Mouse (Mus musculus) kidney, embryonic 16.5 days (tissue): ENCODE data around the gene Slc6a19. TPM values are rescaled to one million over a fixed set of nuclear protein-coding genes. Genes with fewer than 3 reads are reported as not detected.

ENCODE experiments used
- ATAC-seq: fragments of 200-750 bp; cut with Nextera tagmentation; 2 replicates; pipeline ENCODE4 v1.8.0; 2017; ENCODE audit warnings: moderate TSS enrichment; ENCODE audit not compliant: low FRiP score, low TSS enrichment
- H3K27ac ChIP-seq: fragments of 300-500 bp; sonication (generic); 2 replicates; pipeline ENCODE4 v1.5.1; 2014; ENCODE audit warnings: low read length
- H3K27me3 ChIP-seq: fragments of 300-500 bp; sonication (generic); 2 replicates; pipeline ENCODE4 v1.6.1; 2014; ENCODE audit warnings: low read length, control low read depth, mixed read lengths; ENCODE audit not compliant: insufficient read depth
- H3K36me3 ChIP-seq: fragments of 300-500 bp; sonication (generic); 2 replicates; pipeline ENCODE4 v1.6.1; 2014; ENCODE audit warnings: low read length, control low read depth, mixed read lengths; ENCODE audit not compliant: insufficient read depth
- H3K4me1 ChIP-seq: fragments of 300-500 bp; sonication (generic); 2 replicates; pipeline ENCODE4 v1.6.1; 2014; ENCODE audit warnings: low read length, control low read depth, mixed read lengths; ENCODE audit not compliant: insufficient read depth
- H3K4me2 ChIP-seq: fragments of 300-500 bp; sonication (generic); replicated peaks from 2 replicates; pipeline ENCODE4 v1.6.1; 2014; ENCODE audit warnings: low read depth, low read length
- H3K4me3 ChIP-seq: fragments of 300-500 bp; sonication (generic); 2 replicates; pipeline ENCODE4 v1.5.1; 2014; ENCODE audit warnings: mild to moderate bottlenecking, low read length
- H3K9ac ChIP-seq: fragments of 300-500 bp; sonication (generic); replicated peaks from 2 replicates; pipeline ENCODE4 v1.6.1; 2014; ENCODE audit warnings: low read length
- H3K9me3 ChIP-seq: fragments of 300-500 bp; sonication (generic); 2 replicates; pipeline ENCODE4 v1.6.1; 2016; ENCODE audit warnings: low read length, control low read depth
- WGBS: fragments of 180-500 bp; shearing (Covaris S2); extraction: QIAGEN DNeasy Blood & Tissue Kit; methylation state at CpG from one replicate; pipeline ENCODE4 v1.1.7; 2014; 5-methylcytosine and 5-hydroxymethylcytosine counted together
- polyA plus RNA-seq: library from polyadenylated mRNA; unstranded; fragments of >200 nt; fragmentation: Nextera tagmentation; extraction: Ambion mirVana; gene quantifications from 2 replicates; pipeline ENCODE4 v1.2.1, GENCODE M21; 2015

Slc6a19 gene
- polyA plus RNA-seq, 1 experiment from 2014 or later: 2.3 TPM

DNA sequence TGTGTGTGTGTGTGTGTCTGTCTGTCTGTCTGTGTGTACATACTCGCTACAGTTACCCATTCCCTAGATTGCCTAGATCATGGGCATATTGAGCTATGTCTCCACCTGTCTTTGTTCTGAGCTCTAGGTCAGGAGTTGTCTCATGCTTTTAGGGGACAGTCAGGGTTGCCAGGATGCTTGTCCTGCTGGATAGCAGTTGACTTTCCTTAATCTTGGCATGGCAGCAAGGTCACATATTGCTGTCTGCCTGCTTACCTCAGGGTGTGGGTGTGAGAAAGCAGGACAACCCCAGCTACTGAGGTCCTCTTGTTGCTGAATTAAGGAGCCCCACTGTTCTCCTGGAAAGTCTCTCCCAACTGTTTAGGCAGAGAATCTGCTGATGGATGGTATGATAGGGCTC, 29.7 kb upstream of the Slc6a19 start:
- H3K27ac ChIP-seq: no peak overlapping the region
- peaks cover 11% of the 10 kb centered on the region for H3K4me1 ChIP-seq
- H3K9ac ChIP-seq: no peak overlapping the region
- 89% methylated on average over 1 of the region's 1 CpGs for WGBS
- peaks cover 10% of the 10 kb centered on the region; the same call in 1 of the 2 replicates for H3K27me3 ChIP-seq
- H3K36me3 ChIP-seq: no peaks in the 10 kb centered on the region
- H3K4me3 ChIP-seq: no peak overlapping the region
- ATAC-seq: no peak
- H3K4me2 ChIP-seq: no peak overlapping the region
- H3K9me3 ChIP-seq: no peaks in the 10 kb centered on the region

DNA sequence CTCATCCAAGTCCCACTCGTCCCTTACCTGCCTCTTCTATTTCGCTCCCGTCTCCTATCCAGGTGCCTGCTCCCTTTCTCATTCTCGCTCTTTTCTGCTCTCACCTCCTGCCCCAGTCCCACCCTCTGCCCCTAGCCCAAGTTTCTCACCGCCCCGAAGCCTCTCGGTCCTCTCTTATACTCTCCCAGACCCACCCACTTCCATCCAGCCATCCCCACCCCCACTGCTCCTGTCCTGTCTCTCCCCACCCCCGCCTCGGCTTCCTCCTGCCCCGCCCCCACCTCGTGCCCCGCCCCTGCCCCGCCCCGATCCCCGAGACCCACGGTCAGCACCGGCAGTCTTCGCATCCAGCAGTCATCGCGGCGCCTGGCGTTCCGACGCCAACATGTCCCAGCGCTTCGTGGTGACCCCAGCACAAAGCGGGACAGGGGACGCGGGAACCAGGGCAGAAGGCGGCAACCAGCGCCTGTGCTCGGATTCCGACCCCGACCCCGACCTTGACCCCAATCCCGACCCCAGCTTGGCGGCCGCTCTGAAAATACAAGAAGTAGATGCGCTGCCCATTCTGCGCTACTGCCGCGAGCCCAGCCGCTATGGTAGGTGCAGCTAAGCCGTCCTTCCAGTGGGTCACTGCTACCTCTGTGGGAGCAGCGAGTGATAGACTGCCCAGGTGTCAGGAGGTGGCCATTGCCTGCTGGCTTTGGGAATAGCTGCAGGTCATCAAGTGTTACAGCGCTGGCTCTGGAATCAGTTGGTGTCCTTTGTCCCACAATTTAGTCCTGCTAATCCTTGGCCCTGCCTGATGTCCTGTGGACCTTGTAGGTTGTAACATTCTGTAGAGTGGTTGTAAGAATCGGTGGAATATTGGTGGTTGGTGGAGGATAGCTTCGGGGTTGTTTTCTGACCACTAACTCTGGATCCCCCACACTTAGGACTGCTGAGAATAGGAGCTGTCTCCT, 28.4 kb upstream of the Slc6a19 start, which contains the start of gene Slc12a7:
TSS of gene Slc12a7 (plus strand) at position 353 of the 959 bp plus-strand sequence.
- Histone ChIP-seq H3K4me3 (peak within 1 kb of the TSS; percentile 44), H3K9ac (peak within 1 kb of the TSS; percentile 34), H3K4me2 (peak within 1 kb of the TSS; percentile 80), H3K27ac (no peak within 1 kb of the TSS), H3K9me3 (no peaks in the 10 kb centered on the region), H3K27me3 (peaks cover 10% of the 10 kb centered on the region; the same call in 1 of the 2 replicates), H3K4me1 (peaks cover 11% of the 10 kb centered on the region), H3K36me3 (no peaks in the 10 kb centered on the region)
- peak; percentile 67 for ATAC-seq
- 4% methylated on average over 48 of the region's 48 CpGs for WGBS

DNA sequence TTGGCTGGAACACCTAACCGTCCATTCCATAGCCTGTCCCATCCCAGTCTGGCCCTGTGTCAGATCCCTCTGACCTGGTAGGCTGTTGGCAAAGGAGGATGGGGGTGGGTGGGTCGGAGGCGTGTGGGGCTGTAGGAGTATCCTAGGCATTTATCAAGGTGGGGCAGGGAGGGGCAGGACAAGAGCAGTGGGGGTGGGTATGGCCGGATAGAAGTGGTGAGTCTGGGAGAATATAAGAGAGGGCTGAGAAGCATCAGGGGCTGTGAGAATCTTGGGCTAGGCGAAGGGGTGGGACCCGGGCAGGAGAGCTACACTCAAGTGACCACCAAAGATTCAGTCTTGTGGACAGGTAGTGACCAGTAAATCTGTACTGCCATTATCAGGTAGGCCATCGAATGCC, 27.6 kb upstream of the Slc6a19 start:
- Histone ChIP-seq H3K27me3 (peaks cover 10% of the 10 kb centered on the region; the same call in 1 of the 2 replicates), H3K4me3 (peak overlapping the region; percentile 44), H3K4me1 (peaks cover 11% of the 10 kb centered on the region), H3K4me2 (peak overlapping the region; percentile 80), H3K36me3 (no peaks in the 10 kb centered on the region), H3K9me3 (no peaks in the 10 kb centered on the region), H3K27ac (no peak overlapping the region), H3K9ac (no peak overlapping the region; the same call in 1 of the 2 replicates)
- 69% methylated on average over 7 of the region's 7 CpGs for WGBS
- peak; percentile 37 for ATAC-seq

DNA sequence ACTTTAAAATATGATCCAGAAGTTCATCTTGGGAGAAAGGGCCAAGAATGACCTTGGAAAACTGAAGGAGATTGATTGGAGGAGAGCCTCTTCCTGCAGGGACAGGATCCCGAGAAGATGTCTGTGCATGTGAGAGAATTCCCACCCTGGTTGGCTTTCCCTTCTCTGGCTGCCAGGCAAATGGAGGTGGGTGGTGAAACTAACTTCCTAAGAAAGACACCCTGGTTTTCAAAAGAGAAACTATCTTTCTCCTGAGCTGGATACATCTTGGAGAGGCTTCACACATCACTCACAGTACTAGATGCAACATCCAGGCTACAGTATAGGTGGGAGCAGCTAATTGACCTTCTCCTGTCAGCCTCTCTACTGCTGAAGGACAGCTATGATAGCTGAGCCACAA, 26.2 kb upstream of the Slc6a19 start:
- no peak for ATAC-seq
- H3K9me3 ChIP-seq: no peaks in the 10 kb centered on the region
- H3K9ac ChIP-seq: no peak overlapping the region
- peaks cover 10% of the 10 kb centered on the region; the same call in 1 of the 2 replicates for H3K27me3 ChIP-seq
- H3K36me3 ChIP-seq: no peaks in the 10 kb centered on the region
- H3K27ac ChIP-seq: no peak overlapping the region
- peaks cover 11% of the 10 kb centered on the region for H3K4me1 ChIP-seq
- 38% methylated on average over 1 of the region's 1 CpGs for WGBS
- H3K4me2 ChIP-seq: no peak overlapping the region
- H3K4me3 ChIP-seq: no peak overlapping the region

DNA sequence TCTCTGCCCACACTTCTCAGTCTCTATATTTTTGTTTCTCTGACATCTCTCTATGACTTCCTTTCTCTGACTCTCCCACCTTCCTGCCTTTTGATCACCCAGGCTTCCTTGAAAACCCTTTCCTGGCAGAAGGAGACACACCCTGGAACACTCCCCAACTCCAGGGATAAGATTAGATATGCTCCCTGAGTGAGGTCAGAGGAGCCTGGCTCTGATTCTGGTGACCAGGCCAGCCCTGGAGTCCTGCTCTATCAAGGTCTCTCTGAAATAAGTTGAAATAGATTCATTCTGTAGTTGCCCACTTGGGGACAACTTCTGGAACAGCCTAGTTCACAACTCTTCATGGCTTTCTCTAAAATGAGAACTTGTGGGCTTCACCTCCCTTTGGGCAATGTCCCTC, 24.0 kb upstream of the Slc6a19 start:
- Histone ChIP-seq H3K27me3 (peaks cover 7% of the 10 kb centered on the region; the same call in 1 of the 2 replicates), H3K9ac (no peak overlapping the region), H3K27ac (no peak overlapping the region), H3K4me1 (peaks cover 11% of the 10 kb centered on the region), H3K4me2 (no peak overlapping the region), H3K36me3 (no peaks in the 10 kb centered on the region), H3K4me3 (no peak overlapping the region), H3K9me3 (no peaks in the 10 kb centered on the region)
- ATAC-seq: no peak

DNA sequence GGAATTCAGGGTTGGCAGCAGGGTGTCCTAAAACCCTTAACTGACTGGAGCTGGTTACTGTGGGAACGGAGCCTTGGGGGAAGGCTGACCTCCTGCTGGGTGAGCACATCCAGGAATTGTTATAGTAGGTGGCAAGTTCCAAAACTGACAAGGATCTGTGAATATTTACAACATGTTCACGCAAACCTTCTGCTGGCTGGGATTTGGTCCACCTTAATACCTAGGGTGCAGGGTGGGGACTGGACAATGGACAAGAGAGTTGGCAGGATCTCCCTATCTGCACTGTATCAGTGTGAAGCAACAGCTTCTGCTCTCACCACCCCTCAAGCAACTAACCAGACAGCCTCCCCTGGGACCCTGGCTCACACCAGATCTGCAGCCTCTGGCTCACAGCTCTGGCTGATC, 23.0 kb upstream of the Slc6a19 start:
- Histone ChIP-seq H3K9ac (no peak overlapping the region), H3K9me3 (no peaks in the 10 kb centered on the region), H3K27me3 (0 out of 2 replicates have a peak, but pooled peaks cover 3% of the 10 kb centered on the region), H3K27ac (no peak overlapping the region), H3K36me3 (no peaks in the 10 kb centered on the region), H3K4me2 (no peak overlapping the region), H3K4me1 (peaks cover 7% of the 10 kb centered on the region), H3K4me3 (no peak overlapping the region)
- ATAC-seq: no peak
- 32% methylated on average over 2 of the region's 2 CpGs for WGBS

DNA sequence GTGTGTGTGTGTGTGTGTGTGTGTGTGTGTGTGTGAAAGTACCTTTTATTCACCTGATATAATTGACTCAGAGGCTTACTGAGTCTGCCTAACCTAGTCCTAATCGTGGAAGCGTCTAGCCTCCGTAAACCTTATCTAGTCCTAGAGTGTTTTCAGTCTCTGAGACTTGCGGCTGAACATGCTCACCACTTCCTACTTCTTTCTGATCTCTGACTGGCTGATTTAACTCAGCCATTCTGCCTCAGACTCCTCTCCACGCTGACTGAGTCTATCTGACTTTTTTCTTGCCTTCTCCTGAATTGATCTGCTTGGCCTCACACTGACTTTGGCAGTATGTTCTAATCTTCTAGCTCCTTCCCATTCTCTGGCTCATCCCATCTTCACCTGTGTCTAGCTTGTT, 20.6 kb upstream of the Slc6a19 start:
- H3K9ac ChIP-seq: no peak overlapping the region
- no peak overlapping the region for H3K4me3 ChIP-seq
- H3K27ac ChIP-seq: no peak overlapping the region
- no peak for ATAC-seq
- no peak overlapping the region for H3K4me2 ChIP-seq
- H3K9me3 ChIP-seq: no peaks in the 10 kb centered on the region
- no peaks in the 10 kb centered on the region for H3K36me3 ChIP-seq
- WGBS: 85% methylated on average over 5 of the region's 5 CpGs
- H3K27me3 ChIP-seq: no peaks in the 10 kb centered on the region; the same call in 1 of the 2 replicates
- no peaks in the 10 kb centered on the region for H3K4me1 ChIP-seq

DNA sequence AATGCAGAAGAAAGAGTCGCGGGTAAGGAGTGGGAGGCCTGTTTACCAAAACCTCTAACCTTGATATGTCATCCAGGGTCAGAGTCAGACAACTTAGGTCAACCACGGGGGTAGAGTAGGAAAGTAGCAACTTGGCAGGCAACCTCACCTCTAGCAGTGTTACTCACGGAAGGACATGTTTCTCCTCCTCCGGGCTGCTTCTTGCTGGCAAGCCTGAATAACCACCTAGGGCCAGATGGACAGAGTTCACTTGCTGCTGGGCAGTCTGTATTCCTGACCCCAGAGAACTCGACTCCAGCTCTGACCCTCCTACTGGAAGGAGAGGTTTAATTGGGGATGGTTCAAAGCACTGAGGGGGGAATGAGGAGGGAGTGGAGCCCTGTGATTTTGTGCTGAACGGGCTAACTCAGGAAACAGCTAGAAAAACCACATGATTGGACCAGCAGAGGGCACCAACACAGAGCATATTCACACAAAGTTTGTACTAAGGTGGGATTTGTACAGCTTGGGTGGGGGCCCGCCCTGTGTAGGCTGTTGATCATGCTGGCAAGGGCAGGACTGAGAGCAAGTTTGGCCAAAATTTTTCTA, 18.5 kb upstream of the Slc6a19 start:
- Histone ChIP-seq H3K4me1 (no peaks in the 10 kb centered on the region), H3K4me3 (no peak overlapping the region), H3K9me3 (no peaks in the 10 kb centered on the region), H3K27me3 (no peaks in the 10 kb centered on the region; the same call in 1 of the 2 replicates), H3K9ac (no peak overlapping the region), H3K27ac (no peak overlapping the region), H3K36me3 (no peaks in the 10 kb centered on the region), H3K4me2 (no peak overlapping the region)
- peak; percentile 77 for ATAC-seq
- WGBS: 19% methylated on average over 8 of the region's 8 CpGs

DNA sequence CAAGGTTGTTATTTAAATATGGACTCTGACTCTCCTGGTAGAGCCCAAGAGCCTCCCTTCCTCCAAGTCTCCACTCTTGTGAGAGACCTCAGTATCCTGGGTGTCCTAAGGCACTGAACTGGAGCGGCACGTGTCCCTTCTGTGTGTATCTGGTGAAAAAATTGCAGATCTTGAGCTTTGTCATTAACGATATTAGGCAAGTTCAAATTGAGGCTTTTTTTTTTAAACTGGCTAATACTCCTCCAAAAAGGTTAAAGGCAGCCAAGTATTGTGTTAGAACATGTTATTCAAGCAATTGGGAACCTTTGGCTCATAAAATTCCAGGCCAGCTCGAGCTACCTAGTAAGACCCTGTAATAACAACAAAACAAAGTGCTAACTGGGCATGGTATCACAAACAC, 15.6 kb upstream of the Slc6a19 start:
- H3K27me3 ChIP-seq: no peaks in the 10 kb centered on the region; the same call in 1 of the 2 replicates
- WGBS: 78% methylated on average over 4 of the region's 4 CpGs
- H3K4me2 ChIP-seq: no peak overlapping the region
- H3K4me1 ChIP-seq: no peaks in the 10 kb centered on the region
- no peak overlapping the region for H3K4me3 ChIP-seq
- H3K27ac ChIP-seq: no peak overlapping the region
- no peaks in the 10 kb centered on the region for H3K36me3 ChIP-seq
- no peaks in the 10 kb centered on the region for H3K9me3 ChIP-seq
- no peak for ATAC-seq
- no peak overlapping the region for H3K9ac ChIP-seq
